Mouse (Mus musculus): ENCODE measurements around the gene Cstb.

The Cstb gene

GRCm38 (mm10) chr10:78462945-78463768 is 37.7 kb downstream of the Cstb start:
- no peak for DNase-seq

GRCm38 (mm10) chr10:78463769-78464167 is 38.3 kb downstream of the Cstb start:
- DNase-seq: no peak

GRCm38 (mm10) chr10:78464201-78464791 is 38.8 kb downstream of the Cstb start:
- no peak for DNase-seq

- DNase-seq: peak; percentile 96
Observed at GRCm38 (mm10) chr10:78464792-78465207, 39.3 kb downstream of the Cstb start, which contains the start of gene Pdxk. TSS of gene Pdxk (minus strand) at chr10:78464975.

GRCm38 (mm10) chr10:78465472-78465871 is 40.0 kb downstream of the Cstb start:
- no peak for DNase-seq

- no peak for DNase-seq
Observed at GRCm38 (mm10) chr10:78466647-78467046, 41.2 kb downstream of the Cstb start.

GRCm38 (mm10) chr10:78467761-78468310 is 42.4 kb downstream of the Cstb start:
- DNase-seq: peak; percentile 53

GRCm38 (mm10) chr10:78470582-78471313 is 45.3 kb downstream of the Cstb start:
- peak; percentile 32 for DNase-seq

- DNase-seq: no peak
Observed at GRCm38 (mm10) chr10:78472046-78472445, 46.6 kb downstream of the Cstb start.

GRCm38 (mm10) chr10:78473434-78473833 is 48.0 kb downstream of the Cstb start:
- no peak for DNase-seq

- no peak for DNase-seq
Observed at GRCm38 (mm10) chr10:78474759-78475158, 49.3 kb downstream of the Cstb start.

- DNase-seq: no peak
Observed at GRCm38 (mm10) chr10:78476821-78477220, 51.4 kb downstream of the Cstb start.

Data from embryo, embryonic 11 days (tissue).